Mouse (Mus musculus) ES-E14 (cell line): ENCODE measurements around the gene Ripk1. TPM values are rescaled to one million over a fixed set of nuclear protein-coding genes. Genes with fewer than 3 reads are reported as not detected.

Source experiments
- DNase-seq: peaks from one replicate; pipeline ENCODE4 v3.0.0-alpha.2; 2013; ENCODE audit warnings: low read depth, low spot score
- H3K27ac ChIP-seq: 2 replicates; pipeline ENCODE4 v1.5.1; 2012; ENCODE audit warnings: low read depth, mild to moderate bottlenecking, low read length, moderate library complexity, mixed read lengths; ENCODE audit not compliant: poor library complexity, insufficient read depth, severe bottlenecking
- H3K36me3 ChIP-seq: 2 replicates; pipeline ENCODE4 v1.6.1; 2012; ENCODE audit warnings: mild to moderate bottlenecking, low read length, moderate library complexity, mixed read lengths; ENCODE audit not compliant: control insufficient read depth, poor library complexity, insufficient read depth, severe bottlenecking
- H3K4me1 ChIP-seq, 2 experiments: fragments of 150-350 bp in 1 of 2; sonication (generic) in 1 of 2; 2 replicates each; pipeline ENCODE4 v1.6.1; 2012; ENCODE audit warnings: low read length in 2 of 2, mild to moderate bottlenecking in 1 of 2, mixed read lengths in 1 of 2; ENCODE audit not compliant: control insufficient read depth in 2 of 2, insufficient read depth in 2 of 2, poor library complexity in 1 of 2
- H3K4me3 ChIP-seq, 2 experiments: fragments of 150-350 bp in 1 of 2; sonication (generic) in 1 of 2; 2 replicates each; pipeline ENCODE4 v1.5.1; 2012; ENCODE audit warnings: low read length in 2 of 2, low read depth in 1 of 2, mild to moderate bottlenecking in 1 of 2, mixed read lengths in 1 of 2; ENCODE audit not compliant: insufficient read depth in 1 of 2, poor library complexity in 1 of 2, severe bottlenecking in 1 of 2
- H3K9ac ChIP-seq: 2 replicates; pipeline ENCODE4 v1.6.1; 2012; ENCODE audit warnings: low read depth, mild to moderate bottlenecking, low read length, mixed read lengths; ENCODE audit not compliant: poor library complexity, insufficient read depth, severe bottlenecking
- H3K9me3 ChIP-seq: fragments of 150-350 bp; sonication (generic); 2 replicates; pipeline ENCODE4 v1.6.1; 2012; ENCODE audit warnings: low read depth, mild to moderate bottlenecking, low read length; ENCODE audit not compliant: control insufficient read depth, insufficient read depth
- CHD2 ChIP-seq: IDR thresholded peaks from 2 replicates; pipeline ENCODE4 v1.6.1; 2014; ENCODE audit warnings: mild to moderate bottlenecking, low read depth, low read length, inconsistent platforms
- HCFC1 ChIP-seq: IDR thresholded peaks from 2 replicates; pipeline ENCODE4 v1.6.1; 2012; ENCODE audit warnings: low read length, inconsistent platforms, borderline replicate concordance; ENCODE audit not compliant: insufficient read depth
- MAFK ChIP-seq: IDR thresholded peaks from 2 replicates; pipeline ENCODE4 v1.6.1; 2014; ENCODE audit warnings: mild to moderate bottlenecking, low read depth, low read length, inconsistent platforms; ENCODE audit not compliant: insufficient read depth
- ZC3H11A ChIP-seq: IDR thresholded peaks from 2 replicates; pipeline ENCODE4 v1.6.1; 2012; ENCODE audit warnings: low read depth, mild to moderate bottlenecking, inconsistent platforms, low read length, borderline replicate concordance
- ZNF384 ChIP-seq: IDR thresholded peaks from 2 replicates; pipeline ENCODE4 v1.6.1; 2012; ENCODE audit warnings: low read depth, low read length, inconsistent platforms
- in situ Hi-C, 2 experiments: fragments of 600-800 bp; cut with MboI; formaldehyde crosslinking; loops; one replicate each; pipeline ENCODE4 v1.15.1; 2025; ENCODE audit warnings: low sequenced_read_pairs in 2 of 2, inconsistent platforms in 1 of 2; ENCODE audit not compliant: unreplicated experiment in 2 of 2
- total RNA-seq: library from RNA; depleted of rRNA; stranded (reverse); fragments of 300-350 nt; gene quantifications from 2 replicates; pipeline ENCODE4 v1.2.3, GENCODE M21; 2012

The Ripk1 gene
- total RNA-seq, 1 experiment, result 10.0 TPM

DNA sequence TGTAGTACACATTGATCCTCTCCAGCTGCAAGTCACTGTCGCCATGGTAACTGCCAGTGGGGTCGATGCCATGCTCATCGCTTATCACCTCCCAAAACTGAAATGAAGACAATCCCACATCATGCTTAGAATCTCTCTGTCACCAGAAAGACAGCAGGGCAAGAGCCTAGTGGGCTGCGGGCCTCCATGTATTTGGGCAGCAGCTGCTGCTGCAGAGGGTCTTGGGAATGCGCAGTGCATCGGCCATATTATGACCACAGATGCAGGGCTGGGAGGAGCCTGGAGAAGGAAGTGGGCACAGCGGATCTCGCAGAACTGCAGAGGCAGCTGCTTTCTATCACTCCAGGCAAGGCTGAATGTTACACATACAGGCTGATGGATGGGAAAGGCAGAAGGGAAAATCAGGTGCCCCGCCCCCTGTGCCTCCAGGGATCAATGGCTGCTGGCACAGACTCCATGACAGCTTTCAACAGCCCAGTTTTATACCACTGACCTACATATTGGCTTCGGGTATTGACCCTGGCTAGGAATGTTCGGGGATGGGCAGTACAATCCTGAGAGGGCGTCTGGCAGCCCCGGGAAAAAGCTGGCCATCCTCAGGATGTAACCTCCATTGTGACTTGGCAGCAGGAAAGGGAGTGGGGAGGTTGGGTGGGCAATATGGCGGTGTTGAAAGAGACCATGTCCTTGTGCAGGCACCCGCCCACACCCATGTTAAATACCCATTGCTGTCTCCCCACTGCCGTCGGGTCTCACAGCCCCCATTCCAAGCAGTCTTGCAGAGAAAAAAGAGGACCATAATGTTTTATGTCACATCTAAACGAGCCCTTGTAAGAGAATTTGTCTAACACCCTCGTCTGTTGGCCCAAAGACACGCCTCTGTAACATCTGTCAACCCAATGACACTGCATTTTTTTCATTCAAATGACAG lies 74.7 kb downstream of the Ripk1 start:
- Histone ChIP-seq H3K9ac (no peak overlapping the region), H3K36me3 (no peaks in the 10 kb centered on the region), H3K4me3 (peak overlapping the region; percentile 18 to 78; a peak in 3 of 4 replicates), H3K9me3 (no peaks in the 10 kb centered on the region), H3K27ac (no peak overlapping the region), H3K4me1 (peaks cover 0 to 6% of the 10 kb centered on the region in 2 experiments; a peak in 3 of 4 replicates)
- in situ Hi-C loops, result no loop called here
- TF ChIP-seq ZC3H11A, result no peak
- no peak for TF ChIP-seq HCFC1
- TF ChIP-seq CHD2, result no peak
- TF ChIP-seq MAFK, result no peak
- TF ChIP-seq ZNF384, result no peak
- DNase-seq, result no peak

- Histone ChIP-seq H3K27ac (no peak within 1 kb of the TSS), H3K4me1 (peaks cover 0 to 6% of the 10 kb centered on the region in 2 experiments; a peak in 3 of 4 replicates), H3K9ac (peak within 1 kb of the TSS; percentile 63), H3K9me3 (no peaks in the 10 kb centered on the region), H3K4me3 (peak within 1 kb of the TSS; percentile 72 to 78), H3K36me3 (no peaks in the 10 kb centered on the region)
- DNase-seq, result peak; percentile 61
- TF ChIP-seq ZNF384, result no peak
- TF ChIP-seq MAFK, result no peak
- no peak for TF ChIP-seq CHD2
- TF ChIP-seq ZC3H11A, result no peak
- TF ChIP-seq HCFC1, result no peak
- in situ Hi-C loops, result no loop called here
Measured at GRCm38 (mm10) chr13:34077492-34078271, 75.5 kb downstream of the Ripk1 start, which contains the start of gene Tubb2a. Gene Tubb2a, minus strand, starts transcription at chr13:34078007.

DNA sequence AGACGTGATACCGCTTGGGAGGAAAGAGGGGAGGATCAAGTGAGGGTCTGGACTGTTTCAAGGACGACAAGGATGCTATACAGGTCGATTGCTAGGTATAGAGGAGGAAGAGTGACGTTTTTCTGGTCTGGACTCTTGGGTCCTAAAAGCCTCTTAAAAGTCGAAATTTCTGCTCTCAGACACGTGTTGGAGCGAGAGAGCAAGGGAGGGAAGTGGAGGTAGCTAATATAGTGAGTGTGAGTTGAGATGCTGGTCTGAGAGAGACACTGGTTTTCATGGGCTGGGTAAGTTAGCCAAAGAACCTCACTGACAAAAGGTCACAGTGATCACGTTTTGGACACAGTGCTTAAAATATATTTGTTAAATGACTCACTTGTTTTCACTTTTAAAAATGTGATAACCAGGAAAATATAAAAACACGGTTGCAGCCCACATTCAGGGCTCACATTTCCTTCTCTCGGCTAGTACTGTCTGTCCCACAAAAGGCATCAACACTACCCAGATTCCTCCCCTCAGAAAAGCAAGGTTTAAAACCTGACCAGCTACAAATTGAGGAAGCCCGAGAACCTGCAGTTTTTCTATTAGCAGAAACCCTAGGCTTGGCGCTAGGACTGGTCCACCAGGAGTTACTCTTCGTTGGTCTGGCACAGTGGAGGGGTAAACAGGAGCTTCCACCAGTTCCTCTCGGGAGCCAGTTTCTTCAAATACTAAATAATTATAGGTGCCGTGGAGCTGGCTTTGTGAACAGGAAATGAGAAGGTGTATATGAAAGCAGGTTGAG lies 76.5 kb downstream of the Ripk1 start:
- H3K27ac ChIP-seq, result no peak overlapping the region
- H3K4me3 ChIP-seq, result peak overlapping the region in 1 of 2 experiments; percentile 78; a peak in 3 of 4 replicates
- no peak for TF ChIP-seq CHD2
- no peak for TF ChIP-seq ZNF384
- TF ChIP-seq MAFK, result no peak
- TF ChIP-seq HCFC1, result no peak
- TF ChIP-seq ZC3H11A, result no peak
- DNase-seq, result no peak
- no peak overlapping the region for H3K9ac ChIP-seq
- no peaks in the 10 kb centered on the region for H3K36me3 ChIP-seq
- H3K4me1 ChIP-seq, result peaks cover under 1 to 7% of the 10 kb centered on the region in 2 experiments
- in situ Hi-C loops, result no loop called here
- H3K9me3 ChIP-seq, result no peaks in the 10 kb centered on the region

- no peak overlapping the region for H3K27ac ChIP-seq
- H3K36me3 ChIP-seq, result no peaks in the 10 kb centered on the region
- TF ChIP-seq HCFC1 (no peak), ZNF384 (no peak), MAFK (no peak), ZC3H11A (no peak)
- H3K9me3 ChIP-seq, result no peaks in the 10 kb centered on the region
- in situ Hi-C loops, result no loop called here
- peaks cover 5 to 12% of the 10 kb centered on the region in 2 experiments for H3K4me1 ChIP-seq
- DNase-seq, result no peak
- H3K4me3 ChIP-seq, result no peak overlapping the region
- H3K9ac ChIP-seq, result no peak overlapping the region
Measured at GRCm38 (mm10) chr13:34079801-34080200, 77.6 kb downstream of the Ripk1 start.
